Mouse (Mus musculus): Measurements from ENCODE around the gene Prkca.

GRCm38 (mm10) chr11:108345321-108345720, 1.6 kb upstream of the Prkca start:
- TF ChIP-seq USF2 (IDR thresholded peaks at IDR 0.05; ENCODE audit: borderline replicate concordance in 1 of 2, insufficient read depth in 1 of 2, low read depth in 1 of 2, low read length in 2 of 2), result no peak
- no peak for TF ChIP-seq RCOR1 (IDR thresholded peaks at IDR 0.05; ENCODE audit: low read depth, low read length)
- TF ChIP-seq SIN3A (IDR thresholded peaks at IDR 0.05; ENCODE audit: low read length), result no peak
- no peak for TF ChIP-seq POLR2AphosphoS2 (IDR thresholded peaks at IDR 0.05; ENCODE audit: low read length)
- no peak for TF ChIP-seq POLR2A (IDR thresholded peaks at IDR 0.05; ENCODE audit: control insufficient read depth in 1 of 2, insufficient read depth in 1 of 2, low read depth in 1 of 2, low read length in 2 of 2, poor library complexity in 1 of 2)
- no peak for TF ChIP-seq CTCF (IDR thresholded peaks at IDR 0.05 in 2 of 3, conservative IDR thresholded peaks at IDR 0.05 in 1 of 3; ENCODE audit: control insufficient read depth in 1 of 3, insufficient read depth in 1 of 3, low read depth in 2 of 3, low read length in 3 of 3, poor library complexity in 1 of 3, severe bottlenecking in 1 of 3)
- TF ChIP-seq MAFK (IDR thresholded peaks at IDR 0.05; ENCODE audit: borderline replicate concordance, low read depth, low read length), result no peak
- no peak for TF ChIP-seq NRF1 (IDR thresholded peaks at IDR 0.05; ENCODE audit: insufficient read depth, low read depth, low read length, poor library complexity, severe bottlenecking)
- TF ChIP-seq USF1 (IDR thresholded peaks at IDR 0.05; ENCODE audit: low read depth, low read length), result no peak
- TF ChIP-seq ZC3H11A (IDR thresholded peaks at IDR 0.05; ENCODE audit: low read depth, low read length), result no peak
- no peak for TF ChIP-seq EP300 (IDR thresholded peaks at IDR 0.05; ENCODE audit: low read depth in 1 of 2, low read length in 2 of 2)
- no peak for TF ChIP-seq ZMIZ1 (IDR thresholded peaks at IDR 0.05; ENCODE audit: low read depth, low read length)
- TF ChIP-seq MAX (IDR thresholded peaks at IDR 0.05; ENCODE audit: low read length), result no peak

All from MEL (cell line).